Mouse (Mus musculus) limb, embryonic 14.5 days (tissue): ENCODE measurements around the gene Ccl8. TPM values are rescaled to one million over a fixed set of nuclear protein-coding genes. Genes with fewer than 3 reads are reported as not detected.

Source experiments
- ATAC-seq: fragments of 200-750 bp; cut with Nextera tagmentation; 2 replicates; pipeline ENCODE4 v1.8.0; 2017; ENCODE audit warnings: low read depth, moderate number of reproducible peaks, moderate TSS enrichment; ENCODE audit not compliant: low FRiP score
- DNase-seq: peaks from one replicate; pipeline ENCODE4 v3.0.0-alpha.2; 2015; ENCODE audit warnings: low spot score
- H3K27ac ChIP-seq: fragments of 300-500 bp; sonication (generic); replicated peaks from 2 replicates; pipeline ENCODE4 v1.5.1; 2014; ENCODE audit warnings: low read depth, mild to moderate bottlenecking, low read length, moderate library complexity, mixed read lengths
- H3K27me3 ChIP-seq: fragments of 300-500 bp; sonication (generic); 2 replicates; pipeline ENCODE4 v1.6.1; 2014; ENCODE audit warnings: low read length, mixed read lengths; ENCODE audit not compliant: control insufficient read depth, insufficient read depth
- H3K36me3 ChIP-seq: fragments of 300-500 bp; sonication (generic); 2 replicates; pipeline ENCODE4 v1.6.1; 2014; ENCODE audit warnings: mild to moderate bottlenecking, low read length, moderate library complexity, mixed read lengths; ENCODE audit not compliant: control insufficient read depth, insufficient read depth
- H3K4me1 ChIP-seq: fragments of 300-500 bp; sonication (generic); 2 replicates; pipeline ENCODE4 v1.6.1; 2014; ENCODE audit warnings: antibody characterized with exemption, low read length, mixed read lengths; ENCODE audit not compliant: control insufficient read depth, insufficient read depth
- H3K4me2 ChIP-seq: fragments of 300-500 bp; sonication (generic); replicated peaks from 2 replicates; pipeline ENCODE4 v1.6.1; 2014; ENCODE audit warnings: low read depth, mild to moderate bottlenecking, low read length, moderate library complexity; ENCODE audit not compliant: severe bottlenecking
- H3K4me3 ChIP-seq: fragments of 300-500 bp; sonication (generic); replicated peaks from 2 replicates; pipeline ENCODE4 v1.5.1; 2014; ENCODE audit warnings: low read length
- H3K9ac ChIP-seq: fragments of 300-500 bp; sonication (generic); 2 replicates; pipeline ENCODE4 v1.6.1; 2014; ENCODE audit warnings: mild to moderate bottlenecking, low read depth, low read length, moderate library complexity; ENCODE audit not compliant: severe bottlenecking
- H3K9me3 ChIP-seq: fragments of 300-500 bp; sonication (generic); 2 replicates; pipeline ENCODE4 v1.6.1; 2016; ENCODE audit warnings: low read length; ENCODE audit not compliant: control insufficient read depth
- POLR2A ChIP-seq: fragments of 200-500 bp; IDR thresholded peaks from 2 replicates; pipeline ENCODE4 v1.8.0; 2012; ENCODE audit warnings: inconsistent platforms, mild to moderate bottlenecking, moderate library complexity, borderline replicate concordance; ENCODE audit not compliant: insufficient read depth, insufficient read length; ENCODE audit errors: extremely low read depth
- WGBS: fragments of 180-500 bp; shearing (Covaris S2); extraction: QIAGEN DNeasy Blood & Tissue Kit; methylation state at CpG from one replicate; pipeline ENCODE4 v1.1.7; 2014; 5-methylcytosine and 5-hydroxymethylcytosine counted together
- polyA plus RNA-seq, 2 experiments: library from polyadenylated mRNA; depleted of rRNA in 1 of 2; stranded (reverse) in 1 of 2; unstranded in 1 of 2; fragments of >200 nt; fragmentation: Nextera tagmentation in 1 of 2; extraction: Ambion mirVana in 1 of 2; gene quantifications; 2 replicates each; pipeline versions ENCODE4 v1.2.1 to v1.2.3; 2012 to 2014

The Ccl8 gene
- polyA plus RNA-seq, 2 experiments, result not detected

GRCm38 (mm10) chr11:82077031-82077430 is 38.0 kb upstream of the Ccl8 start:
- Histone ChIP-seq H3K4me2 (no peak overlapping the region), H3K9ac (no peak overlapping the region), H3K4me3 (no peak overlapping the region), H3K4me1 (no peaks in the 10 kb centered on the region), H3K9me3 (no peaks in the 10 kb centered on the region), H3K27me3 (no peaks in the 10 kb centered on the region), H3K27ac (no peak overlapping the region), H3K36me3 (no peaks in the 10 kb centered on the region)
- DNase-seq, result no peak
- WGBS, result 55% methylated on average over 3 of the region's 3 CpGs
- no peak for ATAC-seq
- no peak for TF ChIP-seq POLR2A

DNA sequence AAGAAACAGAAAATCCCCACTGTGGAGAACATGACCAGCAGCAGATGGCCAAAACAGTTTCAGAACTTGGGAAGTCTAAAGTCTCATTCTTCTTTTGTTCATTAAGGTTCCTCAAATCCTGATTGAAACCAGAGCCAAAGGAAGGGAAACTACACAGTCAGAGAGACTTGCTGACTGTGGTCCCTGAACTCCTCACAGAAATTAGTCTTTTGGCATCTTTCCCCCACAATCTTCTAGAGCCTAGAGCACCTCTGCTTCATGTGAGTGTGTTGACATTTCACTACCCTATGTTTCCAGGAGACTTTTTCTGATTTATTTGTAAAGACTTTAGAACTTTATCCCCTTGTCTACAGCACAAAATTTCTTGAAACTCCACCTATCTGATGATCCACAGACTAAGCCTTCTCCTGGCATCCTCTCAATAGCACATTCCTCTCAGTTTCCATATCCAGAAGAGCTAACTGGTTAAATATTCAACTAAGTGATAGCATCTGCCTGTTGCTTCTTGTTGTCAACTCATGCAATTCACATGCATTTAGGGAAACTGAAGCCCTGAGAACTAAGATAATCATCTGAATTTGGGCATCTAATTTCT is 36.8 kb upstream of the Ccl8 start:
- Histone ChIP-seq H3K27me3 (no peaks in the 10 kb centered on the region), H3K36me3 (no peaks in the 10 kb centered on the region), H3K9ac (no peak overlapping the region), H3K27ac (no peak overlapping the region), H3K9me3 (no peaks in the 10 kb centered on the region), H3K4me3 (no peak overlapping the region), H3K4me2 (no peak overlapping the region), H3K4me1 (no peaks in the 10 kb centered on the region)
- no peak for ATAC-seq
- TF ChIP-seq POLR2A, result no peak
- DNase-seq, result peak; percentile 72

DNA sequence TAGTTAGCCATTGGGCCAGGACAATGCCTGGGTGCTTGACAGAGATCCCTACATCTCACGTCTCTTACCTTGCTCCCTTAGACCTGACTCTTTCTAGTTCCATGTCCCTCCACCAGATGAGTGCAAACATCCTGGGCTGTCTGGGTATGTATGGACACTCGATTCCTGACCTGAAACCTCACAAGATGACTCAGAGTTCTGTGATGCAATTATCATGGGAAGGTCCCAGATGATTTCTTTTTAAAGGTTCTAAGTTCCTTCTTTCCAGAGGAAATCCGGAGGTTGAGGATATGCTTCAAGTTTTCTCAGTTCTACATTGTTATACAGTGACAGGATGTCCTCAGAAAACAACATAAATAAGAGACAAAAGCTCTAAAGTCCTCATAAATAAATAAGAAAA is 34.1 kb upstream of the Ccl8 start:
- Histone ChIP-seq H3K9ac (no peak overlapping the region), H3K27ac (no peak overlapping the region), H3K9me3 (no peaks in the 10 kb centered on the region), H3K4me2 (no peak overlapping the region), H3K4me3 (no peak overlapping the region), H3K4me1 (no peaks in the 10 kb centered on the region), H3K27me3 (no peaks in the 10 kb centered on the region), H3K36me3 (no peaks in the 10 kb centered on the region)
- DNase-seq, result no peak
- ATAC-seq, result no peak
- 68% methylated on average over 3 of the region's 3 CpGs for WGBS
- TF ChIP-seq POLR2A, result no peak

- H3K27ac ChIP-seq, result no peak overlapping the region
- no peaks in the 10 kb centered on the region for H3K27me3 ChIP-seq
- H3K4me3 ChIP-seq, result no peak overlapping the region
- H3K9ac ChIP-seq, result no peak overlapping the region
- no peak for TF ChIP-seq POLR2A
- no peak overlapping the region for H3K4me2 ChIP-seq
- DNase-seq (no peak), ATAC-seq (no peak)
- 81% methylated on average over 3 of the region's 3 CpGs for WGBS
- H3K36me3 ChIP-seq, result no peaks in the 10 kb centered on the region
- no peaks in the 10 kb centered on the region for H3K9me3 ChIP-seq
- no peaks in the 10 kb centered on the region for H3K4me1 ChIP-seq
Observed at GRCm38 (mm10) chr11:82084360-82084759, 30.6 kb upstream of the Ccl8 start.

DNA sequence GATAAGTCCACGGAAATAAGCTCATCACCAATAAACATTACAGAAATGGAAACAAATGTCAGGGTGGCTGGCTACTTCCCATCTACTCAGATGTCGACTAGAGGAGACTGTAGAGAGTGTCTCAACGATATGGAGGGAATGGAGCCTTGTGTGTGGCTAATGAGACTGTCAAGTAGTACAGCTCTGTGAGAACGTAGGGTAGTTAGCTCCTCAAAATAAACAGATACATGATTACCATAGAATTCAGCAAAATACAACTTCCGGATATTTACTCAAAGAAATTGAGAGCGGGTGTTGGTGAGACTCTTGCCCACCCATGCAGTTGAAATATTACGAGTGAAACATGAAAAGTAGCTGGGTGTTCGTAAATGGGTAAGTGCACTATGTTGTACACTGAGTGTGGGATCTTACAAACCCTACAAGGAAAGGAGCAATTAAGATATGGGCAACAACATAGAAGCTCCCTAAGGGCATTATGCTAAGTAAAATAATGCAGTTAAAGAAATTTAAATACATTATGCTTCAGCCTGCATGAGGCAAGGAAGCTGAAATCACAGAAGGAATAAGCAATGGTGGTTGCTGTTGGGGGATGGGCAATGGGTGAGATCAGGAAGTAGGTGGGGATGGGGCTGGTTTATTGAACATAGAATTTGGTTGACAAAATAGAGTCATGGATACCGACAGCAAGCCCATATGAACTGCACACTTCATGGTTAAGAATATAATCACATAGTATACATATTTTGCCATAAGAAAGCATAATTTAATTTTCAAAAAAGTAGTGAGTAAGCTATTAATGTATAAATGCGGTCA is 15.3 kb upstream of the Ccl8 start:
- Histone ChIP-seq H3K4me1 (no peaks in the 10 kb centered on the region), H3K9ac (no peak overlapping the region), H3K27ac (no peak overlapping the region), H3K4me3 (no peak overlapping the region), H3K9me3 (no peaks in the 10 kb centered on the region), H3K36me3 (no peaks in the 10 kb centered on the region), H3K4me2 (no peak overlapping the region), H3K27me3 (no peaks in the 10 kb centered on the region)
- ATAC-seq (no peak), DNase-seq (no peak)
- 81% methylated on average over 10 of the region's 10 CpGs for WGBS
- TF ChIP-seq POLR2A, result no peak
